Mouse (Mus musculus) ES-E14 (cell line): ENCODE data around the gene Osbpl8.

ENCODE experiments used
- CHD2 ChIP-seq: IDR thresholded peaks from 2 replicates; pipeline ENCODE4 v1.6.1; 2014; ENCODE audit warnings: mild to moderate bottlenecking, low read depth, low read length, inconsistent platforms
- HCFC1 ChIP-seq: IDR thresholded peaks from 2 replicates; pipeline ENCODE4 v1.6.1; 2012; ENCODE audit warnings: low read length, inconsistent platforms, borderline replicate concordance; ENCODE audit not compliant: insufficient read depth
- MAFK ChIP-seq: IDR thresholded peaks from 2 replicates; pipeline ENCODE4 v1.6.1; 2014; ENCODE audit warnings: mild to moderate bottlenecking, low read depth, low read length, inconsistent platforms; ENCODE audit not compliant: insufficient read depth
- ZC3H11A ChIP-seq: IDR thresholded peaks from 2 replicates; pipeline ENCODE4 v1.6.1; 2012; ENCODE audit warnings: low read depth, mild to moderate bottlenecking, inconsistent platforms, low read length, borderline replicate concordance
- ZNF384 ChIP-seq: IDR thresholded peaks from 2 replicates; pipeline ENCODE4 v1.6.1; 2012; ENCODE audit warnings: low read depth, low read length, inconsistent platforms

DNA sequence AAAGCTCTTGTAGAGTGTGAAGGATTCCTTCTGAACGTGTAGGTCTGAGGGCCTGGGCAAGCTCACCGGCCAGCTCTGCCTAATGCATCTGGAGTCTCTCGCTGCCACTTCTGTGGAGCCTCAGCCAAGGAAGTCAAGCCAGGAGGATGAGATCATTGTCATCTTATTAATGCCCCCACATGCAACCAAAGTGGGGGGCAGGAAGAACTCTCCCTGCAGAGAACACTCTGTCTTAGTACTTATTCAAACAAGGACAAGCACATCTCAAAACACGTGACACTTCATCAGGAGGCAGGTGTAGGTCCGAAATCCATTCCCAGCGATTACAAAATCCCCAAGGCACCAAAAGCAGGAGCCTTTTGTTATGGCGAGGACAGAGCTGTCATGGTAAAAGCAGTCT, 177.2 kb downstream of the Osbpl8 start:
- TF ChIP-seq ZC3H11A, result no peak
- no peak for TF ChIP-seq CHD2
- TF ChIP-seq MAFK, result no peak
- TF ChIP-seq ZNF384, result no peak
- TF ChIP-seq HCFC1, result no peak
